Mouse (Mus musculus) liver (tissue): ENCODE measurements around the gene Aicda.
"Not testable (repeated sequence)": the region's sequence is repeated elsewhere in the genome, so short reads cannot be mapped to it uniquely, and the experiment has no call there.

Experiments used
- DNase-seq: peaks from one replicate; pipeline ENCODE4 v3.0.0-alpha.2; 2020; ENCODE audit warnings: mixed read lengths

Gene Aicda

GRCm38 (mm10) chr6:122553606-122554005 lies at the start of gene Aicda:
Gene Aicda, plus strand, starts transcription at chr6:122553801.
- DNase-seq = no peak

GRCm38 (mm10) chr6:122505041-122505440 lies 48.6 kb upstream of the Aicda start:
- no peak for DNase-seq

GRCm38 (mm10) chr6:122505545-122505944 lies 48.1 kb upstream of the Aicda start, which contains the start of gene Mfap5:
Gene Mfap5, plus strand, starts transcription at chr6:122505845.
- no peak for DNase-seq

GRCm38 (mm10) chr6:122508494-122508893 lies 45.1 kb upstream of the Aicda start:
- no peak for DNase-seq

- DNase-seq = no peak
These were observed 40.4 kb upstream of the Aicda start for GRCm38 (mm10) chr6:122512914-122513878.

- DNase-seq = no peak
These were observed 39.3 kb upstream of the Aicda start for GRCm38 (mm10) chr6:122514312-122514711.

GRCm38 (mm10) chr6:122515762-122516161 lies 37.8 kb upstream of the Aicda start:
- not testable (repeated sequence) for DNase-seq

GRCm38 (mm10) chr6:122517668-122518067 lies 35.9 kb upstream of the Aicda start:
- no peak for DNase-seq

- no peak for DNase-seq
These were observed 34.2 kb upstream of the Aicda start for GRCm38 (mm10) chr6:122519384-122519783.

GRCm38 (mm10) chr6:122522595-122522994 lies 31.0 kb upstream of the Aicda start:
- no peak for DNase-seq

- DNase-seq = no peak
These were observed 30.3 kb upstream of the Aicda start for GRCm38 (mm10) chr6:122523289-122523688.

GRCm38 (mm10) chr6:122527596-122527995 lies 26.0 kb upstream of the Aicda start:
- no peak for DNase-seq

GRCm38 (mm10) chr6:122528136-122528535 lies 25.5 kb upstream of the Aicda start:
- no peak for DNase-seq

GRCm38 (mm10) chr6:122531466-122532174 lies 22.0 kb upstream of the Aicda start:
- DNase-seq = no peak

GRCm38 (mm10) chr6:122532883-122533302 lies 20.7 kb upstream of the Aicda start:
- DNase-seq = no peak

GRCm38 (mm10) chr6:122534032-122534431 lies 19.6 kb upstream of the Aicda start:
- DNase-seq = no peak

GRCm38 (mm10) chr6:122539564-122539963 lies 14.0 kb upstream of the Aicda start:
- no peak for DNase-seq

GRCm38 (mm10) chr6:122542459-122542858 lies 11.1 kb upstream of the Aicda start:
- DNase-seq = not testable (repeated sequence)

- no peak for DNase-seq
These were observed 10.0 kb upstream of the Aicda start for GRCm38 (mm10) chr6:122543574-122543973.

- DNase-seq = no peak
These were observed 8.9 kb upstream of the Aicda start for GRCm38 (mm10) chr6:122544672-122545071.

- no peak for DNase-seq
These were observed 8.2 kb upstream of the Aicda start for GRCm38 (mm10) chr6:122545289-122545882.

- no peak for DNase-seq
These were observed 7.7 kb upstream of the Aicda start for GRCm38 (mm10) chr6:122545948-122546347.

GRCm38 (mm10) chr6:122554102-122554501 lies 501 bp downstream of the Aicda start:
- no peak for DNase-seq
